27 mouse cellular contexts compared by ENCODE assay signal in genomic region chr12:109600230-109600629, GRCm38 (mm10). TPM values are rescaled to one million over a fixed set of nuclear protein-coding genes. Genes with fewer than 3 reads are reported as not detected.
A peak's percentile ranks its signal among the peaks of the same experiment; 100 is the strongest.
DNase-seq lines count a peak whose midpoint lies in the region; ATAC-seq and TF ChIP-seq lines count a peak whose summit lies in the region.
"Had no signal": no experiment of that assay in that cellular context is flagged by ENCODE, and none has a peak within 500 bp of the region (broad histone marks: within the 10 kb centered on the region; RNA-seq: fewer than 3 reads in every experiment).

Gene Rtl1, minus strand, starts transcription at chr12:109600330.

- WGBS in embryonic facial prominence, embryonic 10.5 days: 89% methylated on average over 7 of the region's 7 CpGs
- WGBS in embryonic facial prominence, embryonic 14.5 days: 87% methylated on average over 7 of the region's 7 CpGs
- WGBS in limb, embryonic 15.5 days: 86% methylated on average over 7 of the region's 7 CpGs
- whole genome bisulfite sequencing in thymus, adult 2 months: 85% methylated on average over 7 of the region's 7 CpGs

- no peaks in the 10 kb centered on the region for H3K27me3 ChIP-seq in embryonic facial prominence, embryonic 10.5 days (replicated peaks; ENCODE audit: low read depth, poor library complexity, severe bottlenecking)
- no peaks in the 10 kb centered on the region for H3K27me3 ChIP-seq in embryonic facial prominence, embryonic 14.5 days (replicated peaks; ENCODE audit: control insufficient read depth, insufficient read depth, low read length)
- no peaks in the 10 kb centered on the region for H3K27me3 ChIP-seq in limb, embryonic 15.5 days
- no peaks in the 10 kb centered on the region for H3K27me3 ChIP-seq in thymus, adult 2 months (ENCODE audit: control insufficient read depth, insufficient read depth, low read length)
- H3K27me3 ChIP-seq: forebrain, embryonic 13.5 days; heart, embryonic 15.5 days; hindbrain, embryonic 13.5 days had no signal

- TF ChIP-seq CTCF in thymus, adult 2 months (IDR thresholded peaks at IDR 0.05; ENCODE audit: borderline replicate concordance, control insufficient read depth, extremely low read depth, insufficient read depth, low read length, poor library complexity): no peak

- no peak for ATAC-seq in embryonic facial prominence, embryonic 14.5 days (ENCODE audit: low read depth)
- no peak for ATAC-seq in limb, embryonic 15.5 days (ENCODE audit: insufficient number of reproducible peaks, low FRiP score, low TSS enrichment, low read depth)
- ATAC-seq: activated CD4-positive, CD25-positive, alpha-beta regulatory T cell, adult 4 months; forebrain, embryonic 13.5 days; forebrain, embryonic 16.5 days; intestine, postnatal 0 days had no signal

- intact Hi-C loops in gastrocnemius, postnatal 14 days (cut with DNase I; ENCODE audit: low total_unique reads): no loop called here

- no peaks in the 10 kb centered on the region for H3K9me3 ChIP-seq in embryonic facial prominence, embryonic 10.5 days
- no peaks in the 10 kb centered on the region for H3K9me3 ChIP-seq in embryonic facial prominence, embryonic 14.5 days (ENCODE audit: control insufficient read depth, low read length)
- no peaks in the 10 kb centered on the region for H3K9me3 ChIP-seq in limb, embryonic 15.5 days
- H3K9me3 ChIP-seq: forebrain, embryonic 10.5 days; forebrain, embryonic 13.5 days; heart, embryonic 12.5 days; heart, embryonic 15.5 days; hindbrain, embryonic 10.5 days; hindbrain, embryonic 13.5 days had no signal

- H3K9ac ChIP-seq in embryonic facial prominence, embryonic 14.5 days (ENCODE audit: low read depth, low read length): no peak within 1 kb of the TSS
- H3K9ac ChIP-seq in limb, embryonic 15.5 days: no peak within 1 kb of the TSS
- H3K9ac ChIP-seq: forebrain, embryonic 13.5 days; heart, embryonic 12.5 days; heart, embryonic 15.5 days; hindbrain, embryonic 13.5 days had no signal

- peak within 1 kb of the TSS; percentile 59 for H3K27ac ChIP-seq in embryonic facial prominence, embryonic 10.5 days (replicated peaks)
- peak within 1 kb of the TSS; percentile 52 for H3K27ac ChIP-seq in embryonic facial prominence, embryonic 14.5 days (replicated peaks; ENCODE audit: low read depth, low read length)
- H3K27ac ChIP-seq in limb, embryonic 15.5 days: peak within 1 kb of the TSS; percentile 50
- H3K27ac ChIP-seq in thymus, adult 2 months (ENCODE audit: control insufficient read depth, insufficient read depth, low read length): no peak within 1 kb of the TSS
- H3K27ac ChIP-seq: forebrain, embryonic 13.5 days; heart, embryonic 15.5 days; hindbrain, embryonic 10.5 days; hindbrain, embryonic 13.5 days had no signal

- peaks cover 41% of the 10 kb centered on the region for H3K4me1 ChIP-seq in embryonic facial prominence, embryonic 10.5 days
- H3K4me1 ChIP-seq in embryonic facial prominence, embryonic 14.5 days (ENCODE audit: control insufficient read depth, insufficient read depth, low read length): peaks cover 17% of the 10 kb centered on the region
- H3K4me1 ChIP-seq in limb, embryonic 15.5 days: peaks cover 35% of the 10 kb centered on the region
- H3K4me1 ChIP-seq in thymus, adult 2 months (replicated peaks; ENCODE audit: control insufficient read depth, insufficient read depth, low read length): no peaks in the 10 kb centered on the region

- no peak for TF ChIP-seq POLR2A in thymus, adult 2 months (IDR thresholded peaks at IDR 0.05; ENCODE audit: control insufficient read depth, extremely low read depth, insufficient read depth, low read length, poor library complexity)

- no peak within 1 kb of the TSS for H3K4me2 ChIP-seq in embryonic facial prominence, embryonic 14.5 days (ENCODE audit: low read depth, low read length)
- no peak within 1 kb of the TSS for H3K4me2 ChIP-seq in limb, embryonic 15.5 days
- H3K4me2 ChIP-seq: forebrain, embryonic 13.5 days; heart, embryonic 12.5 days; heart, embryonic 15.5 days; hindbrain, embryonic 13.5 days had no signal

- H3K36me3 ChIP-seq in embryonic facial prominence, embryonic 10.5 days (replicated peaks): peaks cover 79% of the 10 kb centered on the region
- H3K36me3 ChIP-seq in embryonic facial prominence, embryonic 14.5 days (ENCODE audit: control insufficient read depth, insufficient read depth, low read length): peaks cover 50% of the 10 kb centered on the region
- peaks cover 39% of the 10 kb centered on the region for H3K36me3 ChIP-seq in limb, embryonic 15.5 days
- no peaks in the 10 kb centered on the region for H3K36me3 ChIP-seq in thymus, adult 2 months (ENCODE audit: control insufficient read depth, insufficient read depth, low read length)
- H3K36me3 ChIP-seq: heart, embryonic 15.5 days had no signal

- peak; percentile 1 for DNase-seq in gastrocnemius, postnatal 14 days
- DNase-seq in gastrocnemius, adult 8-10 months (ENCODE audit: low spot score in 2 of 2): no peak
- DNase-seq in embryonic facial prominence, embryonic 10.5 days (ENCODE audit: low spot score): no peak
- no peak for DNase-seq in embryonic facial prominence, embryonic 14.5 days (ENCODE audit: low spot score)
- DNase-seq in cerebellum, postnatal 14 days: no peak
- no peak for DNase-seq in thymus, adult 2 months
- DNase-seq: adrenal gland, adult 8-10 months; adrenal gland, postnatal 25 days; cerebellum, adult 11-12 months; cerebellum, adult 9-10 months; cerebellum, postnatal 25 days; gastrocnemius, postnatal 36 days; heart, adult 11 months; heart, postnatal 10 days; heart, postnatal 36 days had no signal

- H3K4me3 ChIP-seq in embryonic facial prominence, embryonic 10.5 days: no peak within 1 kb of the TSS
- H3K4me3 ChIP-seq in embryonic facial prominence, embryonic 14.5 days (ENCODE audit: low read depth, low read length): no peak within 1 kb of the TSS
- no peak within 1 kb of the TSS for H3K4me3 ChIP-seq in limb, embryonic 15.5 days
- H3K4me3 ChIP-seq in thymus, adult 2 months (ENCODE audit: control insufficient read depth, insufficient read depth, low read length): no peak within 1 kb of the TSS
- H3K4me3 ChIP-seq: forebrain, embryonic 10.5 days; forebrain, embryonic 13.5 days; heart, embryonic 12.5 days; heart, embryonic 15.5 days; hindbrain, embryonic 10.5 days; hindbrain, embryonic 13.5 days had no signal

RNA-seq across cellular contexts. Expression of gene Rtl1, which starts in this region (rescaled TPM):
- under 1 TPM; 0.18 to 0.31 TPM for total RNA-seq in gastrocnemius, postnatal 14 days (2021)
- total RNA-seq in gastrocnemius, adult 8-10 months (2022): not detected
- polyA plus RNA-seq in embryonic facial prominence, embryonic 10.5 days (2016; fragmentation: Nextera tagmentation; extraction: Ambion mirVana): 0.87 and 0.88 TPM in 2 replicates
- 5.0 TPM in 2 replicates for polyA plus RNA-seq in embryonic facial prominence, embryonic 14.5 days (2014; fragmentation: Nextera tagmentation; extraction: Ambion mirVana)
- 3.7 and 3.9 TPM in 2 replicates for polyA plus RNA-seq in limb, embryonic 15.5 days (2015; fragmentation: Nextera tagmentation; extraction: Ambion mirVana)
- 0.01 TPM in 1 of 2 replicates, not detected in the other for polyA plus RNA-seq in thymus, adult 2 months (2012; rRNA removed)
- total RNA-seq: common myeloid progenitor, adult 5-6 weeks; gastrocnemius, adult 18-20 months; gastrocnemius, postnatal 36 days had no signal
- polyA plus RNA-seq: activated CD4-positive, CD25-positive, alpha-beta regulatory T cell, adult 4 months had no signal

Comparison
In these comparisons a context has a peak if more than half of its experiments do, and no peak if none do; other contexts are left out.
1. Peak in DNase-seq in gastrocnemius, postnatal 14 days; RNA of the gene not detected or under 1 TPM.